Mouse (Mus musculus) brain, embryonic 18.5 days (tissue): Measurements from ENCODE around the gene Cpne6.

Source experiments
- DNase-seq: peaks from one replicate; pipeline ENCODE4 v3.0.0-alpha.2; 2012; ENCODE audit warnings: low read depth, low spot score

Cpne6 gene

DNA sequence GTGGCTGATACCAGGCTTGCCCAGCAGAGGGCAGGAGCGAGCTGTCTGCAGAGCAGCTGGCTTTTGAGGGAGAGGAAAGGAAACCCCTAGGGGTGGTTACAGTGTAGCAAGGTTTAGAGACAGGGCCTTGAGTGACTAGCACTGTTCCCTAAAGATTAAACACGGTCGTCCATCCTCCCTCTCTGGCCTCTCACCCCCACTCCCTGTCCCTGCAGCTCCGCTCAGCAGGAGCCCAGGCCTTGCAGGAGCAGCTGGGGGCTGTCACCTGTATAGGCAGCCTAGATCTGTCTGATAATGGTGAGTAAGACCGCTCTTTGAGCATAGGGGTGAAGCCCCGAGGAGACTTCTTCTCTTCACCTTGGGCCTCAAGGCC, 12.8 kb upstream of the Cpne6 start:
- DNase-seq = no peak

- DNase-seq = no peak
Measured at GRCm38 (mm10) chr14:55505612-55506011, 4.6 kb upstream of the Cpne6 start.

GRCm38 (mm10) chr14:55507801-55508200, 2.4 kb upstream of the Cpne6 start:
- no peak for DNase-seq

DNA sequence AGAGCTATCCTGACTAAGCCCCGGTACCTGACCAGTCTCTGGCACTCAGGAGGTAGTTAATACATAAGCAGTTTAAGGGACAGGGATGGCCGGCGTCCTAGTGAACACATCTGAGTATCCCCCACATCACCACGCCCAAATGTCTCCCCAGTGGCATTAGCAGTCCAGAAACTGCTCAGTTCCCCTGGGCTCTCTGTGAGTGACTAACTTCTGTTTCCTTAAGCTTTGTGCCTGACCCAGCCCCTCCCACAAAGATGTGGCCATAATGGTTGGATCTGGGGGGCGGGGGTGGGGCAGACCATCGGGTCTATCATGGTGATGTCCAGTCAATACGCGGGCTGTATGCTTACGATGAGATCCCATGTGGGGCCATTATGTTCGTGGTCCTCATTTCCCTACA, 705 bp upstream of the Cpne6 start:
- no peak for DNase-seq

- no peak for DNase-seq
Measured at GRCm38 (mm10) chr14:55511037-55511436, 792 bp downstream of the Cpne6 start.

GRCm38 (mm10) chr14:55513927-55514326, 3.7 kb downstream of the Cpne6 start:
- DNase-seq = no peak

DNA sequence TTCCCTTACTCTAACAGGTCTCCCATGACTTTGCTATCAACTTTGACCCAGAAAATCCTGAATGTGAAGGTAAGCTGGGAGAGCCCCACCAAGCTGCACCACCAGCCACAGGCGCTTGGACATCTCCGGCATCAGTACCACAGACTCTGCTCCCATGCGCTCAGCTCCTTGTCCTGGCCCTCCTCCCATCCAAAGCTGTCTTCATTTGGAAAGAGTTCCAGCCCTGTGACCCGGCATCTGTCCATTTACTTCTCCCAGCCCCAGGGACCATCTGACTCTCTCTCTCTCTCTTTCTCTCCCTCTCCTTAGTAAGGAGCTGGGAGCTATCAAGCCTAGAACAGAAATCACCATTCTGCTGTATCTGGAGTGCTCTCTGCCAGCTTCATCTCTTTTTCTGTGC, 5.6 kb downstream of the Cpne6 start:
- no peak for DNase-seq

GRCm38 (mm10) chr14:55518897-55519296, 8.7 kb downstream of the Cpne6 start:
- DNase-seq = no peak

- DNase-seq = no peak
Measured at GRCm38 (mm10) chr14:55519604-55520003, 9.4 kb downstream of the Cpne6 start.

DNA sequence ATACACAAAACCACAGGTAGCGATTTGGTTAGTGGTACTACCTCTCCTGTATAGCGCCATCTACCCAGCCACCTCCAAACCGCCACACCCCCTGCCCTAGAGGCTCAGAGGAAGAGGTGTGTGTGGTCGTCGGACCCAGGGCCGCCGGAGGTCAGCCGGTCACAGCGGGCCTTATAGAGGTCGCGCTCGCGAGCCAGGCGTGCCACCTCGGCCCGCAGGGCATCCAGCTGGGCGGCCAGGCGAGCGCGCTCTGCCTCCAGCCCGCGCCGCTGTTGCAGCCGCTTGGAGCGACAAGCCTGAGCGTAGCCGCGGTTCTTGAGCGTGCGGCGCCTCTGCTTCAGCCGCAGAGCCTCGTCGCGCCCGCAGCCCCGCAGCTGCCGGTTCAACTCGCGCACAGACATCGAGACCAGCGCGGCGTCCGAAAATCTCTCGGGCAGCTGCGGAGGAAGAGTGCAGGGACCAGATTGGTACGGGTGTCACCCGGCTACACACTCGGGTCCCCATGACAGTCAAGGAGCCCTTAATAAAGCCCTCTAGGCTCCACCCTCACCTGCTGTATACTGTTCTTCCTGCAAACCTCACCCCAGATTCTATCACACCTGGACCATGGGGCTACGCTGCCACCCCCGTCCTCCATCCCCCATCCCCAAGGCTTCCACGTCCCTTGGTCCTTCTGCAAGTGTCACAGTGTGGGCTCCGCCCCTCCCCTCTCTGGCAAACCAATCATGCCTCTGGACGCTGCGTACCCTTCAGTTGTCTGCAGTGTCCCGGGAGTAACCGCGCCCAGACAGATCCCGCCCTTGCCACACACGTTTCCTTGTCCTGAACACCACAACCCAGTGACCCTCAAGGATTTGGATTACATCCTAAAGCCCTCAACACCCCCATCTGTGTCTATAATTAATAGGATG, 10.5 kb downstream of the Cpne6 start:
- DNase-seq = no peak

- DNase-seq = no peak
Measured at GRCm38 (mm10) chr14:55524062-55524461, 13.8 kb downstream of the Cpne6 start.

- DNase-seq = no peak
Measured at GRCm38 (mm10) chr14:55524785-55525184, 14.5 kb downstream of the Cpne6 start, which contains the start of gene Nrl. Gene Nrl (minus strand): TSS chr14:55524981.

DNA sequence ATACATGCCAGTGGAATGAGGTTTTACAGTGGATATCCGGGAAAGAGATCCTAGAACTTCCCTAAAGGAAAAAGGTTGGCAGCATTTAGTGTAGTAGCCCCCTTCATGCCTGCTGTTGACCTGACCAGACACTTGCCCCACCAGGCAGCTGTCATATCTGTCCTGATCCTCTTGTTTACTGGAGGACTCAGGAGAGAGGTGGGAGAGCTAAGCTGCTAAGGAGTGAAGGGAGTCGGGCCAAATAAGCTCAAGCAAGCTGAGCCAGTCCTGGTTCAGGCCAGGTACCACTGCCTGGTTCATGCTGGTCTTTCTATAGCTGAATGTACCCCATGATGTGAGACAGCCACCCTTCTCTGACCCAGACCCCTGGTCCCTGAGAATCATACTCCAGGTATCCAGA, 16.4 kb downstream of the Cpne6 start:
- DNase-seq = no peak

GRCm38 (mm10) chr14:55527940-55528339, 17.7 kb downstream of the Cpne6 start:
- DNase-seq = no peak

DNA sequence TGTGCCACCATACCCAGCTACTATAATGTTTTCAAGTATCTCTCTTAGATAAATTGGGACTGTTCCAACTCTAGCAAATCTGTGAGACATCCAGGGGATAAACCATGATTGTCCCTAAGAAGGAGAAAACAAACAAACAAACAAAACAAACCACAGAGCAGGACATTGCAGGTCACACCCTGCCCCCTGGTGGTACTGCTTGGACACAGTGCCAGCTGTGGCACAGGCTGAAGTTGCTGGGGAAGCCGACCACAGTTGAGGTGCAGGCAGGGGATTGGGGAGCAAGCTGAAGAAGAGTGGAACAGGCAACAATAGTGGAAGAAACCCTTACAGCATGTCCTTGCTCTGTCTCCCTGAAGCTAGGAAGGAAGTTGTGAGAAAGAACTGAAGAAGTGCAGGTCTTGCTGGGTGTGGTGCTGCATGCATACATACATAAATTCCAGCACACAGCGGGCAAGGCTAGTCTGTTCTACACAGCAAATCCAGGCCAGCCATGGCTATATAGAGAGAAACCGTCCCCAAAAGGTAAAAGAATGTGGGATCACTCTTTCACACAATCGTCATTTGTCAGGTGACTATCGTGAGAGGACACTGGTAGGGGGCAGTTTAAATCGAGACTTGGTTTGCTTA, 26.0 kb downstream of the Cpne6 start:
- DNase-seq = no peak

- no peak for DNase-seq
Measured at GRCm38 (mm10) chr14:55540067-55540786, 30.0 kb downstream of the Cpne6 start, which contains the start of gene Pck2. Gene Pck2 (plus strand): TSS chr14:55540266.

DNA sequence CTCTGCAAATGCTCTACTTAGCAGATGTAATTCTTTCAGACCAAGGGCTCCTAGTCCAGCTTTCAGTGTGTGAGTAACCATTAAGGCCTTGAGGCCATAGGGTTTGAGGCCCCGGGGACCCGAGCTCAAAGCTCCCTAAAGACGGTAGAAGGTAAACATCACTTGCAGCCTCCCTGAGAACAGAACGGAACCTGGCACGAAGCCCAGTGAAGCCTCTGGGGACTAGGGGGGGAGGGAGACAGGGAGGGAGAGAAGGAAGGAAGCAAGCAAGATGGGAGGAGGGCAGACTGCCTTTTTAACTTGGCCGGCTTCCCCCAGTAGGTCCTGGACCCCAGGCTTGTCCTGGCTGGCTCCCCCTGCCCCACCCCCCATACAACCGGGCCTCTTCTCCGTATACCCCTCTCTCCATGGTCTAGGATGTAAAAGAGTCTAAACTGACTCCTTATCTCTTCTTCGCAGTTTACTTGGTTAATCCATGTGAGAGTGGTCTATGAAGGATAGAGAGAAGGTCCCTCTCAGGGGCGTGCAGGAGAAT, 30.6 kb downstream of the Cpne6 start:
- DNase-seq = no peak

DNA sequence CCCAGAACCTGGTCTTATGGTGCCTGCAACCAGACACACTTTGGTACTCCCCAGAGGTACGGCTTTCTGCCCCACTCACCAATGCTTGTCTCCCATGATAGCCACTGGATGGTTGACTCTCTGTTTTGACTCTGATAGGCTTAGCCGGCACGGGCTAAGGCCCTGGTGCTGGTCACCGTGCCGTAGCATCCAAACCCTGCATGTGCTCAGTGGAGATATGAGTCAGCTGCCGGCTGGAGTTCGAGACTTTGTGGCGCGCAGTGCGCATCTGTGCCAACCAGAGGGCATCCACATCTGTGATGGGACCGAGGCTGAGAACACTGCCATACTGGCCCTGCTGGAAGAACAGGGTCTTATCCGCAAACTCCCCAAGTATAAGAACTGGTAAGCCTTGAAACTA, 32.0 kb downstream of the Cpne6 start:
- DNase-seq = no peak

DNA sequence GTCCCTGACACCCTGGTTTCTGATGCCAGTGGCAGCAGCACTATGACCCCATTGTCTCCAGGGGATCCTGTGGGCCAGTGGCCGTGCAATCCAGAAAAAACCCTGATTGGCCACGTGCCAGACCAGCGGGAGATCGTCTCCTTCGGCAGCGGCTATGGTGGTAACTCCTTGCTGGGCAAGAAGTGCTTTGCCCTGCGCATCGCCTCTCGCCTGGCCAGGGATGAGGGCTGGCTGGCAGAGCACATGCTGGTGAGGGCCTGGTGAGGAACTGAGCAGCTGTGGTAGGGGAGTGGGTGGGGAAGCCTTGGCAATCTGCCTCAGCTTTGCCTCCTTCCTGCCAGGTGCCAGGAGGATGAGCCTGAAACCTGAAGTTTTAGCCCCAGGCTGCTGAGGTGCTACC, 34.1 kb downstream of the Cpne6 start:
- DNase-seq = no peak

- no peak for DNase-seq
Measured at GRCm38 (mm10) chr14:55550191-55550590, 39.9 kb downstream of the Cpne6 start.

GRCm38 (mm10) chr14:55551347-55551746, 41.1 kb downstream of the Cpne6 start:
- no peak for DNase-seq

- DNase-seq = no peak
Measured at GRCm38 (mm10) chr14:55551794-55552193, 41.5 kb downstream of the Cpne6 start.
